Mouse (Mus musculus) frontal cortex, postnatal 14 days (tissue): ENCODE data around the gene Alk.
A peak's percentile ranks its signal among the peaks of the same experiment; 100 is the strongest.

Source experiments
- DNase-seq, 2 experiments: peaks; one replicate each; pipeline ENCODE4 v3.0.0; 2022; ENCODE audit warnings: low spot score in 2 of 2

The Alk gene

GRCm38 (mm10) chr17:72132140-72132911 is 472.1 kb downstream of the Alk start:
- no peak for DNase-seq

- DNase-seq = no peak
Observed at GRCm38 (mm10) chr17:72121660-72122059, 482.8 kb downstream of the Alk start.

- no peak for DNase-seq
Observed at GRCm38 (mm10) chr17:72120278-72120677, 484.1 kb downstream of the Alk start.

- no peak for DNase-seq
Observed at GRCm38 (mm10) chr17:72118376-72118775, 486.1 kb downstream of the Alk start.

- no peak for DNase-seq
Observed at GRCm38 (mm10) chr17:72115271-72115944, 489.0 kb downstream of the Alk start.

- no peak for DNase-seq
Observed at GRCm38 (mm10) chr17:72112004-72112403, 492.4 kb downstream of the Alk start.

- DNase-seq = no peak
Observed at GRCm38 (mm10) chr17:72111528-72111927, 492.9 kb downstream of the Alk start.

- no peak for DNase-seq
Observed at GRCm38 (mm10) chr17:72087261-72087703, 517.1 kb downstream of the Alk start.

GRCm38 (mm10) chr17:72081396-72081795 is 523.0 kb downstream of the Alk start:
- no peak for DNase-seq

- peak in 1 of 2 experiments; percentile 8 for DNase-seq
Observed at GRCm38 (mm10) chr17:72076306-72076921, 528.0 kb downstream of the Alk start.

GRCm38 (mm10) chr17:72071871-72072270 is 532.6 kb downstream of the Alk start:
- DNase-seq = no peak

GRCm38 (mm10) chr17:72068176-72068575 is 536.3 kb downstream of the Alk start:
- DNase-seq = no peak

GRCm38 (mm10) chr17:72062978-72063377 is 541.4 kb downstream of the Alk start:
- DNase-seq = no peak

GRCm38 (mm10) chr17:72059312-72059711 is 545.1 kb downstream of the Alk start:
- no peak for DNase-seq

GRCm38 (mm10) chr17:72045671-72046070 is 558.8 kb downstream of the Alk start:
- no peak for DNase-seq

GRCm38 (mm10) chr17:72043667-72044390 is 560.6 kb downstream of the Alk start:
- DNase-seq = no peak

GRCm38 (mm10) chr17:72043001-72043666 is 561.3 kb downstream of the Alk start:
- DNase-seq = peak; percentile 58 to 60

- no peak for DNase-seq
Observed at GRCm38 (mm10) chr17:72039176-72039948, 565.1 kb downstream of the Alk start.

GRCm38 (mm10) chr17:72038371-72038770 is 566.1 kb downstream of the Alk start:
- no peak for DNase-seq

GRCm38 (mm10) chr17:72030672-72031071 is 573.8 kb downstream of the Alk start:
- DNase-seq = no peak

GRCm38 (mm10) chr17:72023323-72023722 is 581.1 kb downstream of the Alk start:
- DNase-seq = no peak
